Comparison of ENCODE assay signal across 9 mouse cellular contexts in the genomic region with DNA sequence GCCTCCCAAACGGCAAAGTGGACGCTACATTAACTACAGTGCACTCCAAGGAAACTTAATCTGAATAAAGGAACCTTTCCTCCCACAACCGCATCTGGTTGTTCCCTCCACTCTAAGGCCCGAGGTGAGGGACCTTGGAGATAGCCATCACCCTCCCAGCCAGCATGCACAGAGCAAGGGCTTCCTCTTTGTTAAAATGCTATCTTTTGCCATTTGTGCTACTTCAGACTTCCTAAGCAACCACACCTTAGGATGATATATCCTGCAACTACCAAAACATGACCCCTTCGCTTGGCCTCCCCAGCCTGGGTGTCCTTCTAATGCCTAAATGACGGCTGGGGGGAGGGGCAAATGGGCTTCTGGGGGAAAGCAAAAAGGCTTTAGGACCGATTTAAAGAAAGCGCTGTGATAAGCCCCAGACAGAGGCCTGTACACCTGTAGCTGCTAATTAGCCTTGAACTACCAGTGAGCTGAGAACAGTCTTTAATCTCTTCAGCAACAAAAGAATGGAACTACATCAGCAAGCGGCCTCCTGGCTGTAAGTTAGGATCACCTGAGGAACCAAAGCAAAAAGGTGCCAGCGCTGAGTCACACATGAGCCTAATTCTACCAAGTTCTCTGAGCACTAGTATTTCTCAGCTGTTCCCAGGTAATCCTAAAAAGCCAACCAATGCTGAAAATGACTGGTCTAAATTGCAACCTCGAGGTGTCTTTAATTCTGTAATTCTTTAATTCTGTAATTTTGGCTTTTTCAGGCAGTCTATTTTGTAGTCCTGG. TPM values are rescaled to one million over a fixed set of nuclear protein-coding genes. Genes with fewer than 3 reads are reported as not detected.
DNase-seq lines count a peak whose midpoint lies in the region; ATAC-seq lines count a peak whose summit lies in the region.
"Had no signal": no experiment of that assay in that cellular context is flagged by ENCODE, and none has a peak within 500 bp of the region (broad histone marks: within the 10 kb centered on the region; RNA-seq: fewer than 3 reads in every experiment).

No protein-coding gene starts in this region.

- no peak for DNase-seq in heart, adult 18-20 months
- no peak for DNase-seq in neural tube, embryonic 10.5 days (ENCODE audit: extremely low spot score, low spot score)
- DNase-seq in embryonic facial prominence, embryonic 14.5 days (ENCODE audit: low spot score), result no peak
- no peak for DNase-seq in layer of hippocampus, adult 11-12 months (ENCODE audit: low spot score)
- DNase-seq in right cerebral cortex, postnatal 25 days, result no peak
- DNase-seq: right cerebral cortex, postnatal 14 days had no signal

- no peak for ATAC-seq in heart, embryonic 16.5 days (replicated peaks; ENCODE audit: extremely low read depth, insufficient read depth, low FRiP score)
- ATAC-seq in neural tube, embryonic 12.5 days (ENCODE audit: low FRiP score, low read depth), result no peak
- no peak for ATAC-seq in embryonic facial prominence, embryonic 14.5 days (ENCODE audit: low read depth)
- ATAC-seq in liver, embryonic 15.5 days (ENCODE audit: insufficient read depth), result no peak

- H3K4me3 ChIP-seq in heart, embryonic 16.5 days (ENCODE audit: low read length), result no peak overlapping the region
- H3K4me3 ChIP-seq in neural tube, embryonic 12.5 days, result no peak overlapping the region
- H3K4me3 ChIP-seq in embryonic facial prominence, embryonic 14.5 days (ENCODE audit: low read depth, low read length), result no peak overlapping the region
- H3K4me3 ChIP-seq in liver, embryonic 15.5 days (replicated peaks), result peak overlapping the region; percentile 95

- H3K9me3 ChIP-seq in heart, embryonic 16.5 days (replicated peaks; ENCODE audit: control insufficient read depth, low read length), result no peaks in the 10 kb centered on the region
- H3K9me3 ChIP-seq in neural tube, embryonic 12.5 days, result no peaks in the 10 kb centered on the region
- H3K9me3 ChIP-seq in embryonic facial prominence, embryonic 14.5 days (ENCODE audit: control insufficient read depth, low read length), result no peaks in the 10 kb centered on the region
- 0 out of 2 replicates have a peak, but pooled peaks cover 5% of the 10 kb centered on the region for H3K9me3 ChIP-seq in liver, embryonic 15.5 days (replicated peaks)

- H3K27ac ChIP-seq in heart, embryonic 16.5 days (ENCODE audit: low read length), result 0 out of 2 replicates have a peak overlapping the region, but pooled peaks have one; percentile 2
- H3K27ac ChIP-seq in neural tube, embryonic 12.5 days, result no peak overlapping the region
- H3K27ac ChIP-seq in embryonic facial prominence, embryonic 14.5 days (replicated peaks; ENCODE audit: low read depth, low read length), result no peak overlapping the region
- H3K27ac ChIP-seq in liver, embryonic 15.5 days (replicated peaks), result peak overlapping the region; percentile 96

- WGBS in heart, embryonic 16.5 days, result 57% methylated on average over 11 of the region's 11 CpGs
- WGBS in neural tube, embryonic 12.5 days, result 64% methylated on average over 11 of the region's 11 CpGs
- WGBS in embryonic facial prominence, embryonic 14.5 days, result 55% methylated on average over 11 of the region's 11 CpGs
- WGBS in liver, embryonic 15.5 days (ENCODE audit: insufficient replicate concordance), result 25% methylated on average over 11 of the region's 11 CpGs

- H3K4me1 ChIP-seq in heart, embryonic 16.5 days (ENCODE audit: control insufficient read depth, insufficient read depth, low read length), result peaks cover 35% of the 10 kb centered on the region
- peaks cover 36% of the 10 kb centered on the region for H3K4me1 ChIP-seq in neural tube, embryonic 12.5 days
- H3K4me1 ChIP-seq in embryonic facial prominence, embryonic 14.5 days (ENCODE audit: control insufficient read depth, insufficient read depth, low read length), result peaks cover 17% of the 10 kb centered on the region
- H3K4me1 ChIP-seq in liver, embryonic 15.5 days (replicated peaks), result peaks cover 75% of the 10 kb centered on the region

- H3K4me2 ChIP-seq in heart, embryonic 16.5 days (ENCODE audit: low read depth, low read length), result no peak overlapping the region
- H3K4me2 ChIP-seq in neural tube, embryonic 12.5 days (replicated peaks), result peak overlapping the region; percentile 25; the same call in 1 of the 2 replicates
- H3K4me2 ChIP-seq in embryonic facial prominence, embryonic 14.5 days (ENCODE audit: low read depth, low read length), result peak overlapping the region; percentile 14
- peak overlapping the region; percentile 100 for H3K4me2 ChIP-seq in liver, embryonic 15.5 days

- H3K36me3 ChIP-seq in heart, embryonic 16.5 days (ENCODE audit: control insufficient read depth, insufficient read depth), result peaks cover 2% of the 10 kb centered on the region; the same call in 1 of the 2 replicates
- H3K36me3 ChIP-seq in neural tube, embryonic 12.5 days, result 0 out of 2 replicates have a peak, but pooled peaks cover 5% of the 10 kb centered on the region
- peaks cover 24% of the 10 kb centered on the region for H3K36me3 ChIP-seq in embryonic facial prominence, embryonic 14.5 days (ENCODE audit: control insufficient read depth, insufficient read depth, low read length)
- H3K36me3 ChIP-seq in liver, embryonic 15.5 days (replicated peaks), result peaks cover 77% of the 10 kb centered on the region

- no peaks in the 10 kb centered on the region for H3K27me3 ChIP-seq in heart, embryonic 16.5 days (ENCODE audit: control insufficient read depth, insufficient read depth, low read length)
- H3K27me3 ChIP-seq in neural tube, embryonic 12.5 days (replicated peaks), result peaks cover 12% of the 10 kb centered on the region
- no peaks in the 10 kb centered on the region for H3K27me3 ChIP-seq in embryonic facial prominence, embryonic 14.5 days (replicated peaks; ENCODE audit: control insufficient read depth, insufficient read depth, low read length)
- H3K27me3 ChIP-seq in liver, embryonic 15.5 days, result no peaks in the 10 kb centered on the region

- no peak overlapping the region; the same call in 1 of the 2 replicates for H3K9ac ChIP-seq in heart, embryonic 16.5 days (ENCODE audit: low read length)
- H3K9ac ChIP-seq in neural tube, embryonic 12.5 days, result no peak overlapping the region
- no peak overlapping the region for H3K9ac ChIP-seq in embryonic facial prominence, embryonic 14.5 days (ENCODE audit: low read depth, low read length)
- H3K9ac ChIP-seq in liver, embryonic 15.5 days, result peak overlapping the region; percentile 98

RNA-seq across cellular contexts. Expression of a gene that starts 4.9 kb away (rescaled TPM):
- polyA plus RNA-seq in heart, embryonic 16.5 days (2015; fragmentation: Nextera tagmentation; extraction: Ambion mirVana), result 5.4 and 5.5 TPM in 2 replicates
- total RNA-seq in heart, adult 18-20 months (2021), result 10 to 100 TPM; 76.2 to 94.4 TPM
- polyA plus RNA-seq in neural tube, embryonic 12.5 days (2016; fragmentation: Nextera tagmentation; extraction: Ambion mirVana), result 3.4 and 4.3 TPM in 2 replicates
- polyA plus RNA-seq in embryonic facial prominence, embryonic 14.5 days (2014; fragmentation: Nextera tagmentation; extraction: Ambion mirVana), result 10.4 and 12.3 TPM in 2 replicates
- 15.1 and 15.9 TPM in 2 replicates for polyA plus RNA-seq in liver, embryonic 15.5 days (2015; fragmentation: Nextera tagmentation; extraction: Ambion mirVana)

Comparison
In these comparisons a context has a peak if more than half of its experiments do, and no peak if none do; other contexts are left out.
1. H3K27ac ChIP-seq: peak in heart, embryonic 16.5 days (single experiment) and liver, embryonic 15.5 days (single experiment); none in neural tube, embryonic 12.5 days (single experiment) and embryonic facial prominence, embryonic 14.5 days (single experiment).